ENCODE assay signal across 8 mouse cellular contexts in genomic region chr6:39556900-39557659, GRCm38 (mm10). TPM values are rescaled to one million over a fixed set of nuclear protein-coding genes. Genes with fewer than 3 reads are reported as not detected.
DNase-seq lines count a peak whose midpoint lies in the region; ATAC-seq and TF ChIP-seq lines count a peak whose summit lies in the region.

No protein-coding gene starts in this region.

- TF ChIP-seq CTCF in intestine, postnatal 0 days (IDR thresholded peaks at IDR 0.05; ENCODE audit: low read depth), result no peak

- peak overlapping the region; percentile 61 for H3K4me3 ChIP-seq in intestine, postnatal 0 days (ENCODE audit: low read depth, low read length)

- no peaks in the 10 kb centered on the region for H3K36me3 ChIP-seq in intestine, postnatal 0 days (ENCODE audit: control insufficient read depth, insufficient read depth)

- ATAC-seq in CD4-positive, CD25-positive, alpha-beta regulatory T cell, adult 4 months, result peak; percentile 23
- peak; percentile 37 for ATAC-seq in intestine, postnatal 0 days
- peak; percentile 51; the same call in 1 of the 2 replicates for ATAC-seq in megakaryocyte progenitor cell, adult 5-6 weeks (replicated peaks; ENCODE audit: poor library complexity)

- H3K27me3 ChIP-seq in intestine, postnatal 0 days (replicated peaks; ENCODE audit: control insufficient read depth, insufficient read depth, low read length), result 0 out of 2 replicates have a peak, but pooled peaks cover 14% of the 10 kb centered on the region

- 1% methylated on average over 52 of the region's 54 CpGs for WGBS in intestine, postnatal 0 days

- H3K4me2 ChIP-seq in intestine, postnatal 0 days (replicated peaks; ENCODE audit: low read depth), result peak overlapping the region; percentile 75

- H3K9me3 ChIP-seq in intestine, postnatal 0 days (ENCODE audit: control insufficient read depth), result no peaks in the 10 kb centered on the region

- peak overlapping the region; percentile 53 for H3K9ac ChIP-seq in intestine, postnatal 0 days (ENCODE audit: low read depth, low read length)

- DNase-seq in heart, adult 11 months, result peak; percentile 96
- no peak for DNase-seq in heart, adult 8-10 months (ENCODE audit: low spot score)
- peak; percentile 58 to 59 for DNase-seq in cerebellum, postnatal 10 days
- DNase-seq in gastrocnemius, postnatal 10 days, result peak; percentile 52
- DNase-seq in testis, postnatal 10 days (ENCODE audit: low spot score), result peak; percentile 67

- peak overlapping the region; percentile 72 for H3K27ac ChIP-seq in intestine, postnatal 0 days (ENCODE audit: low read depth, low read length)

- no peaks in the 10 kb centered on the region for H3K4me1 ChIP-seq in intestine, postnatal 0 days (replicated peaks; ENCODE audit: control insufficient read depth, insufficient read depth, low read length)

RNA-seq across cellular contexts. Expression of gene Dennd2a, which starts 0.6 kb away (rescaled TPM):
- total RNA-seq in heart, adult 8-10 months (2022), result 1 to 10 TPM; 4.6 to 6.4 (median 5.7) TPM
- polyA plus RNA-seq in CD4-positive, CD25-positive, alpha-beta regulatory T cell, adult 4 months (2017; shearing (Covaris generic)), result under 1 TPM in 1 of 2 experiments, not detected in 1; 0.65 TPM
- 10 to 100 TPM; 15.4 to 19.9 TPM for total RNA-seq in gastrocnemius, postnatal 10 days (2021)
- 3.8 and 3.9 TPM in 2 replicates for polyA plus RNA-seq in intestine, postnatal 0 days (2015; fragmentation: Nextera tagmentation; extraction: Ambion mirVana)
- total RNA-seq in megakaryocyte progenitor cell, adult 5-6 weeks (2015), result 1.1 TPM in 1 of 2 replicates, not detected in the other
- 0.46 TPM in 1 of 2 replicates, not detected in the other for total RNA-seq in megakaryocyte progenitor cell, adult 5-6 weeks (2017)

RNA-seq across cellular contexts. Expression of gene Adck2, which starts 16.6 kb away (rescaled TPM):
- total RNA-seq in heart, adult 8-10 months (2022), result 10 to 100 TPM in 3 of 4 experiments, 1 to 10 TPM in 1; 9.4 to 15.7 (median 13.7) TPM
- 10 to 100 TPM; 27.8 to 29.7 TPM for polyA plus RNA-seq in CD4-positive, CD25-positive, alpha-beta regulatory T cell, adult 4 months (2017; shearing (Covaris generic))
- 10 to 100 TPM in 1 of 2 experiments, 1 to 10 TPM in 1; 6.2 to 12.5 TPM for total RNA-seq in gastrocnemius, postnatal 10 days (2021)
- polyA plus RNA-seq in intestine, postnatal 0 days (2015; fragmentation: Nextera tagmentation; extraction: Ambion mirVana), result 18.0 and 19.4 TPM in 2 replicates
- total RNA-seq in megakaryocyte progenitor cell, adult 5-6 weeks (2015), result 7.5 and 7.6 TPM in 2 replicates
- total RNA-seq in megakaryocyte progenitor cell, adult 5-6 weeks (2017), result 5.6 and 7.3 TPM in 2 replicates

RNA-seq across cellular contexts. Expression of gene Gm42420, which starts 28.5 kb away (rescaled TPM):
- total RNA-seq in heart, adult 8-10 months (2022), result not detected
- not detected for polyA plus RNA-seq in CD4-positive, CD25-positive, alpha-beta regulatory T cell, adult 4 months (2017; shearing (Covaris generic))
- total RNA-seq in gastrocnemius, postnatal 10 days (2021), result not detected
- 0.60 and 2.0 TPM in 2 replicates for polyA plus RNA-seq in intestine, postnatal 0 days (2015; fragmentation: Nextera tagmentation; extraction: Ambion mirVana)
- 6.5 and 7.1 TPM in 2 replicates for total RNA-seq in megakaryocyte progenitor cell, adult 5-6 weeks (2015)
- total RNA-seq in megakaryocyte progenitor cell, adult 5-6 weeks (2017), result not detected in 2 replicates

RNA-seq across cellular contexts. Expression of gene Ndufb2, which starts 35.3 kb away (rescaled TPM):
- 100 to 1,000 TPM; 683 to 751 (median 738) TPM for total RNA-seq in heart, adult 8-10 months (2022)
- polyA plus RNA-seq in CD4-positive, CD25-positive, alpha-beta regulatory T cell, adult 4 months (2017; shearing (Covaris generic)), result 10 to 100 TPM; 46.2 to 69.9 TPM
- total RNA-seq in gastrocnemius, postnatal 10 days (2021), result 100 to 1,000 TPM; 263 to 317 TPM
- polyA plus RNA-seq in intestine, postnatal 0 days (2015; fragmentation: Nextera tagmentation; extraction: Ambion mirVana), result 483 and 498 TPM in 2 replicates
- total RNA-seq in megakaryocyte progenitor cell, adult 5-6 weeks (2015), result 129 and 139 TPM in 2 replicates
- total RNA-seq in megakaryocyte progenitor cell, adult 5-6 weeks (2017), result 78.8 and 107 TPM in 2 replicates
